Mouse (Mus musculus) brain, adult 2 months (tissue): ENCODE measurements around the gene Zbtb12.

ENCODE experiments used
- DNase-seq: peaks from one replicate; pipeline ENCODE4 v3.0.0; 2011; ENCODE audit warnings: low read depth, low spot score

The Zbtb12 gene

GRCm38 (mm10) chr17:34865981-34866380 lies 13.3 kb upstream of the Zbtb12 start:
- no peak for DNase-seq

- DNase-seq = no peak
Observed at GRCm38 (mm10) chr17:34874321-34874720, 5.0 kb upstream of the Zbtb12 start.

DNA sequence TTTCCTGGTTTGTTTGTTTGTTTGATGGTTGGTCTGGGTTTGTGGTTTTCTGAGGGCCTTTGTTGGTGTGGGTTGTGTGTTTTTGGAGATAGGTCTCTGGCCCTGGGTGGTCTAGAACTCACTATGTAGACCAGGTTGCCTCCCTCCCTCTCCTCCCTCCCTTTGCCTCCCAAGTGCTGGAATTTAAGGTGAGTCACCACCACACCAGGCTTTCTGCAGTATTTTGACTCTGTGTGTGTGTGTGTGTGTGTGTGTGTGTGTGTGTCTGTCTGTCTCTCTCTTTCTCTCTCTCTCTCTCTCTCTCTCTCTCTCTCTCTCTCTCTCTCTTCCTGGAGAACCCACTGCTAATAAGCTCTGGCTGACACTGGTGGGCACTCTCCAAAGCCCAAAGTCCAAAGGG lies 1.9 kb downstream of the Zbtb12 start:
- DNase-seq = no peak

DNA sequence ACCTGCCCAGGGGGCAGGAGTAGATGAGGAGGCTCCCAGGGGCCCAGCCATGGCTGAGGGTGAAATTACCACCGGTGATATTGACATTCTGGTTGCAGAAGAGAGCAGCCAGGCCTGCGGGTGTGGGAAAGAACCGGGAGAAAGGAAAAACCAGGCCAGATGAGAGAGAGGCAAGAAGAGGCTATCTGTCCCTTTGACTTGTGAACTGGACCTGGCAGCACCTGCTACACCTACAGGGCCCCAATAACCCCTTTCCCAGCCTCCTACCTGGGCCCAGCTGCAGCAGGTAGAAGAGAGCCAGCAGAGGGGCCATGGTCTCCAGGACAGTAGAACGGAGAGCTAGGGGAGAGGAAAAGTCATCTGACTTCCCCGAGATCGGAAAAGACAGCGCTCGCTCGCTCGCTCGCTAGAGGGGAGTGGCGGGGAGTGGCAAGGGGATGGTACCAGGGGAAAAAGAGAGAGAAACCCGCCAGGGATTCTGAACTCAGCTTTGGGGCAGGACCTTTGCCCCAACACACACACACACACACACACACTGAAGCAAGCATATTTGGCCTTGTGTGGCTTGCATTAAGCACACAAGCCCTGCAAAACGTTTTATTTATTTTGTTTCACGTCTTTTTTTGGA lies 2.5 kb downstream of the Zbtb12 start, which contains the start of gene Gm20547:
Gm20547 (minus strand) TSS at position 360 of the 628 bp plus-strand sequence.
- no peak for DNase-seq

DNA sequence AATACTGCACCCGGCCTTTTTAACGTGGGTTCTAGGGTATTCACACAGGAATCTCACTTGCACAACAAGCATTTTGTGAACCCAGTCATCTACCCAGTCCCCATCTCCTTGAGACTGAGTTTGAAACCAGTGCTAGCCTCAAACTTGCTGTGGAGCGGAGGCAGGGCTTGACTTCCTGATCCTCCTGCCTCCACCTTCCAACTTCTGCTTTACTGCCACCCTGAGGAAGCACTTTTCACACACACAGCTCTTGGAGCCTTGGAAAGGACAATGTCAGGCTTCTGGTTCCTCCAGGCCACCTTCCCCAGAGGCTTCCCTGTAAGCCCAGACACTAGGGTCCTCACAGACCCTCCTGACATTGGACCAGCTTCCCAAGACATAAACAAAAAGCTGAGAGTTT lies 4.0 kb downstream of the Zbtb12 start:
- DNase-seq = peak; percentile 12

DNA sequence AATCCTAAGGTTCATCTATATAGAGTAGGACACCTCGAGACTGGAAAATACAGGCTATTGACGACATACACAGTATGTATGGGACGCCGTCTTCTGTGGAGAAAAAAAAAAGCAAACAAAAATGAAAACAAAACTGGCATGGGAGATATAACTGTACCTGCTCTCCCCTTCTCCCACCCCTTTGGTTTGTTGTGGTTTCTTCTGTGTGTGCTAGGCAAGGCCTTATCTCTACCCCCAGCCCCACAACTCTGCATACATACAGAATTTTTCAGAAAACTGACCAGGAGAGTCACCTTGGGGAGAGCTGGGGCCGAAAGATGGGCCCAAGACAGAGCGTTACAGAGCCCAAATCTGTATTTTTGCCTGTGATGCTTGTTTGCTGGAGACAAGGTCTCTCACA lies 5.4 kb downstream of the Zbtb12 start:
- DNase-seq = no peak

DNA sequence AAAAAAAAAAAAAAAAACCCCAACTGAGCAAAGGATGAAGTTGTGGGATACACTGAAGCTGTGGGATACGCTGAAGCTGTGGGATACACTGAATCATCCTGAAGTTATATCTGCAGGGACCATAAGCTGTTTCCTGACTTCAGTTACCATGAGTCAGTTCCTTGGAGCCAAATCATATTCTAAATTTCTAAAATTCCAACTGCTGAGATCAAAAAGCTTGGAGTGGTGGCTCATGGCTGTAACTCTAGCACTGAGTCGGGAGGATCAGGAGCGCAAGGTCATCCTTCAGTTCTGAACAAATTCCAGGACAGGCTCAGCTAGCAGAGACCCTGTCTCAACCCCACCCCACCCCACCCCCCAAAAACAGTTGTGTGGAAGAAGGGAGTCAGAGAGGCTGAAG lies 6.3 kb downstream of the Zbtb12 start:
- DNase-seq = peak; percentile 16

DNA sequence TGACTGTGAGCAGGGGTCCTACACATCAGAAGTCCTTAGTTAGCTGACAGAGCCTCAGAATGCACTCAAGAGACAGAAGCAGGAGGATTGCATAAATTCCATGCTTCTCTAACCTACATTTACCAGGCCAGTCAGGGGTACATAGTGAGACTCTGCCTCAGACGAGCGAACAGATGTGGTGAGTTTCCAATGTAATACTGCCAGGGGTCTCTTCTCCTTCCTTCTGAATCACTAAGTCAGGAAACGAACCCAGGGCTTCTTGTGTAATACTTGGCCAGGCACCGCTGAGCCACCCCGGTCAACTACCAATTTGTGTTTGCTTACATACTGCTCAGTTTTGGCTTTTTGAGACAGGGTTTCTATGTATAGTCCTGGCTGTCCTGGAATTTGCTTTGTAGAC lies 8.7 kb downstream of the Zbtb12 start:
- DNase-seq = no peak

DNA sequence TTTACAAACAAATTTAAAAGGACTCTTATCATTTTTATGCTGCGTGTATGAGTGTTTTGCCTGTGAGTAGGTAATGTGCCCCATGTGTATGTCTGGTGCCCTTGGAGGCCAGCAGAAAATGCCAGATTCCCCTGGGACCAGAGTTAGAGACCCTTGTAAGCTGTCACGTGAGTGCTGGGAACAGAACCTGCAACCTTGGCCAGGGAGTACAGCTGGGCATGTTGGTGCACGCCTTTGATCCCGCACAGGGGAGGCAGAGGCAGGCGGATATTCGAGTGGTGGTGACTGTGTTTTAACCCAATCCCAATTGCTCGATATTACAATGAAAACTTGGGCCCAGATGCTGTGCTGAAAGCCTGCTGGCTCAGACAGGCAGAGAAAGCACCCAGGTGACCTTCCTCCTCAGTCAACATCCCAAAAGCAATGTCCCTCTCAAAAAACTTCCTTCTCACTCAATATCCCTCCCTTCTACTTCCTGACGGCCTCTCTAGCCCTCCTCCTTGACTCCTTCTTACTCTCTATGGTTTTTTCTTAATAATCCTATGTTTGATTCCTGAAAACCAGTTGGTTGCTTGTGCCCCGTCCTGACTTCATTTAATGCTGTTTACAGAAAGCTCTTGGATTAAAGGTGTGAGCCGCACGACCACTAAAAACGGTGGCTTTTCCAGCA lies 10.9 kb downstream of the Zbtb12 start:
- no peak for DNase-seq

GRCm38 (mm10) chr17:34891377-34891776 lies 12.1 kb downstream of the Zbtb12 start:
- no peak for DNase-seq

GRCm38 (mm10) chr17:34893072-34893824 lies 14.0 kb downstream of the Zbtb12 start:
- no peak for DNase-seq

GRCm38 (mm10) chr17:34894074-34894597 lies 14.9 kb downstream of the Zbtb12 start:
- peak; percentile 99 for DNase-seq

GRCm38 (mm10) chr17:34894801-34895530 lies 15.7 kb downstream of the Zbtb12 start:
- peak; percentile 43 for DNase-seq

DNA sequence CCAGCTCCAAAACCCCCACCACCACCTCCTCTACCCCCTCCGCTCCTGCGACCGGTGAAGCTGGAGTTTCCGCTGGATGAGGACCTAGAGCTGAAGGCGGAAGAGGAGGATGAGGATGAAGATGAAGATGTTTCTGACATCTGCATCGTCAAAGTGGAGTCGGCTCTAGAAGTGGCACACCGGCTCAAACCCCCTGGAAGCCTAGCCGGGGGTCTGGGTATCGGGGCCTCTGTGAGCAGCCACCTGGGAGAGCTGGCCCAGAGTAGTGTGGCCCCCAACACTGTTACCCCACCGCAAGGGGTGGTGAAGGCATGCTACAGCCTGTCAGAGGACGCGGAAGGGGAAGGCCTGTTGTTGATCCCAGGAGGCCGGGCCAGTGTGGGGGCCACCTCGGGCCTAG lies 16.4 kb downstream of the Zbtb12 start:
- DNase-seq = no peak

DNA sequence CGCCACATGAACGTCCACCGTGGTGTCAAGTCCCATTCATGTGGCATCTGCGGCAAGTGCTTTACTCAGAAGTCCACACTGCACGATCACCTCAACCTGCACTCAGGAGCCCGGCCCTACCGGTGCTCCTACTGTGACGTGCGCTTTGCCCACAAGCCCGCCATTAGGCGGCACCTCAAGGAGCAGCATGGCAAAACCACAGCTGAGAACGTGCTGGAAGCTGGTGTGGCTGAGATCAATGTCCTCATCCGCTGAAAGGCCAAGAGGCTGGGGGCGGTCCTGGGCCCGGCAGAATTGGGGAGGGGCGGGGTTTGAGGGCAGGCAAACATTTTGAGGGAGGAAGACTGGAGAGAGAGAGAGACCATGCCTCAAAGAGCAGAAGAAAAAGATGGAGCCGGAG lies 17.1 kb downstream of the Zbtb12 start:
- no peak for DNase-seq

- DNase-seq = peak; percentile 88
Observed at GRCm38 (mm10) chr17:34897373-34898159, 18.3 kb downstream of the Zbtb12 start.

- peak; percentile 87 for DNase-seq
Observed at GRCm38 (mm10) chr17:34898160-34898586, 18.9 kb downstream of the Zbtb12 start, which contains the start of the genes C2 and Ehmt2. C2 (minus strand) TSS chr17:34898265. Ehmt2 (plus strand) TSS chr17:34898469.

DNA sequence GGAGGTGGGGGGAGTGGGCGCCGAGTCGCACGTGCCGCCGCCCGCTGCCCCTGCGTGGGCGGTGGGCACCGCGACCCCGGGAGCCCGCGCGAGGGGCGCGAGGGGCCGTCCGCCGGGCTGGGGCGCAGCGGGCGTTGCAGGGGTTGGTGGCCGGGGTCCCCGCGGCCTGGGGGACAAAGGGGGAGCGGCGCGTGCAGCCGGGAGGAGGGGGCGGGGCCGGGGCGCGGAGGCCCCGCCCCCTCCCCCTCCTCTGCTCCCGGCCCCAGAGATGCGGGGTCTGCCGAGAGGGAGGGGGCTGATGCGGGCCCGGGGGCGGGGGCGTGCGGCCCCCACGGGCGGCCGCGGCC lies 19.4 kb downstream of the Zbtb12 start:
- DNase-seq = no peak

DNA sequence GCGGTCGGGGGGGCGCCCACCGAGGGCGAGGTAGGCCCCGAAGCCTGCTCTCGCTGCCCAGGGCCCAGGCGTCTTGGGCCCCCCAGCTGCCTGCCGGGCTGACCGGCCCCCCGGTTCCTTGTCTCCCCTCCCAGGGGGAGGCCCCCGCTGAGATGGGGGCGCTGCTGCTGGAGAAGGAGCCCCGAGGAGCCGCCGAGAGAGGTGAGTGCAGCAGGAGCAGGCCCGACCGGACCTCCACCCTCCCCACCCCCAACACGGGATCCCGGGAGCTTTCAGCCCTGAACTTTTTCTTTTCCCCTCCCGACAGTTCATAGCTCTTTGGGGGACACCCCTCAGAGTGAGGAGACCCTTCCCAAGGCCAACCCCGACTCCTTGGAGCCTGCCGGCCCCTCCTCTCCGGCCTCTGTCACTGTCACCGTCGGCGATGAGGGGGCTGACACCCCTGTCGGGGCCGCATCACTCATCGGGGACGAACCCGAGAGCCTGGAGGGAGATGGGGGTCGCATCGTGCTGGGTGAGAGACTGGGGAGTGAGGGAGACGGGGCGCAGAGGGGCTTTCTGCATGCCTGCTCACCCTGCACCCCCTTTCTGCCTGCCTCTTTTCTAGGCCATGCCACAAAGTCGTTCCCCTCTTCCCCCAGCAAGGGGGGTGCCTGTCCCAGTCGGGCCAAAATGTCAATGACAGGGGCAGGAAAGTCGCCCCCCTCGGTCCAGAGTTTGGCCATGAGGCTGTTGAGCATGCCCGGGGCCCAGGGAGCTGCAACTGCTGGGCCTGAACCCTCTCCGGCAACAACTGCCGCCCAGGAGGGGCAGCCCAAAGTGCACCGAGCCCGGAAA lies 20.0 kb downstream of the Zbtb12 start:
- peak; percentile 23 for DNase-seq

- no peak for DNase-seq
Observed at GRCm38 (mm10) chr17:34899890-34900243, 20.6 kb downstream of the Zbtb12 start.
